Mouse (Mus musculus) CH12.LX (cell line): Measurements from ENCODE around the gene Yap1. TPM values are rescaled to one million over a fixed set of nuclear protein-coding genes. Genes with fewer than 3 reads are reported as not detected.

Experiments
- DNase-seq: peaks from one replicate; pipeline ENCODE4 v3.0.0-alpha.2; 2013; ENCODE audit errors: extremely low read depth
- H3K27ac ChIP-seq: 2 replicates; pipeline ENCODE4 v1.5.1; 2012; ENCODE audit warnings: low read depth, mild to moderate bottlenecking, control low read depth, moderate library complexity; ENCODE audit not compliant: insufficient read depth
- H3K27me3 ChIP-seq: replicated peaks from 2 replicates; pipeline ENCODE3; 2012; ENCODE audit warnings: inconsistent platforms
- H3K36me3 ChIP-seq, 2 experiments: replicated peaks in 1 of 2; 2 replicates each; pipeline versions ENCODE3 to v1.6.1; 2012; ENCODE audit warnings: inconsistent platforms in 1 of 2, low read length in 1 of 2, mild to moderate bottlenecking in 1 of 2, mixed read lengths in 1 of 2, moderate library complexity in 1 of 2; ENCODE audit not compliant: control insufficient read depth in 1 of 2, insufficient read depth in 1 of 2
- H3K4me1 ChIP-seq, 2 experiments: 2 replicates each; pipeline ENCODE4 v1.6.1; 2012; ENCODE audit warnings: inconsistent platforms in 1 of 2, moderate library complexity in 1 of 2; ENCODE audit not compliant: insufficient read depth in 2 of 2, control insufficient read depth in 1 of 2
- H3K4me2 ChIP-seq: 2 replicates; pipeline ENCODE4 v1.6.1; 2012; ENCODE audit warnings: low read depth, mild to moderate bottlenecking, control low read depth; ENCODE audit not compliant: poor library complexity, insufficient read depth, severe bottlenecking
- H3K4me3 ChIP-seq, 3 experiments: fragments of 150-350 bp in 1 of 3; sonication (generic) in 1 of 3; replicated peaks in 1 of 3; 2 replicates each; pipeline versions ENCODE3 to v1.5.1; 2011 to 2012; ENCODE audit warnings: low read depth in 2 of 3, low read length in 2 of 3, mild to moderate bottlenecking in 2 of 3, moderate library complexity in 2 of 3, control low read depth in 1 of 3, improper control_type of control experiment in 1 of 3, inconsistent platforms in 1 of 3, mixed read lengths in 1 of 3; ENCODE audit not compliant: poor library complexity in 1 of 3
- H3K79me2 ChIP-seq: replicated peaks from 2 replicates; pipeline ENCODE4 v1.6.1; 2012; ENCODE audit warnings: mild to moderate bottlenecking, moderate library complexity; ENCODE audit not compliant: control insufficient read depth, poor library complexity, insufficient read depth, severe bottlenecking; ENCODE audit errors: extremely low read depth
- H3K9ac ChIP-seq: 2 replicates; pipeline ENCODE4 v1.6.1; 2012; ENCODE audit warnings: low read depth, mild to moderate bottlenecking, control low read depth, moderate library complexity; ENCODE audit not compliant: insufficient read depth
- H3K9me3 ChIP-seq: replicated peaks from 2 replicates; pipeline ENCODE3; 2012; ENCODE audit warnings: low read length, inconsistent platforms, mixed read lengths
- CHD2 ChIP-seq: IDR thresholded peaks from 2 replicates; pipeline ENCODE4 v1.6.1; 2011; ENCODE audit warnings: low read length, improper control_type of control experiment
- E2F4 ChIP-seq: IDR thresholded peaks from 2 replicates; pipeline ENCODE4 v1.6.1; 2011; ENCODE audit warnings: low read depth, low read length, improper control_type of control experiment; ENCODE audit not compliant: insufficient replicate concordance
- GABPA ChIP-seq: IDR thresholded peaks from 2 replicates; pipeline ENCODE4 v1.6.1; 2012; ENCODE audit warnings: low read depth, low read length, improper control_type of control experiment, inconsistent platforms; ENCODE audit not compliant: insufficient replicate concordance
- IRF4 ChIP-seq: IDR thresholded peaks from 2 replicates; pipeline ENCODE4 v1.6.1; 2014; ENCODE audit warnings: low read depth, mild to moderate bottlenecking, inconsistent platforms, low read length, improper control_type of control experiment
- JUN ChIP-seq: IDR thresholded peaks from 2 replicates; pipeline ENCODE4 v1.6.1; 2011; ENCODE audit warnings: low read depth, mild to moderate bottlenecking, low read length, improper control_type of control experiment, moderate library complexity; ENCODE audit not compliant: insufficient read depth
- JUND ChIP-seq: conservative IDR thresholded peaks from 2 replicates; pipeline ENCODE4 v1.6.1; 2011; ENCODE audit warnings: low read depth, low read length, improper control_type of control experiment
- MAFK ChIP-seq: IDR thresholded peaks from 2 replicates; pipeline ENCODE4 v1.6.1; 2011; ENCODE audit warnings: low read length, improper control_type of control experiment; ENCODE audit not compliant: insufficient replicate concordance
- MAX ChIP-seq: IDR thresholded peaks from 2 replicates; pipeline ENCODE4 v1.6.1; 2011; ENCODE audit warnings: low read length, improper control_type of control experiment
- MAZ ChIP-seq: IDR thresholded peaks from 2 replicates; pipeline ENCODE4 v1.6.1; 2012; ENCODE audit warnings: low read depth, mild to moderate bottlenecking, inconsistent platforms, low read length, improper control_type of control experiment, moderate library complexity
- MYC ChIP-seq: IDR thresholded peaks from 2 replicates; pipeline ENCODE4 v1.6.1; 2011; ENCODE audit warnings: low read depth, mild to moderate bottlenecking, improper control_type of control experiment, low read length
- NELFE ChIP-seq: IDR thresholded peaks from 2 replicates; pipeline ENCODE4 v1.6.1; 2011; ENCODE audit warnings: low read depth, low read length, improper control_type of control experiment
- POLR2AphosphoS2 ChIP-seq: IDR thresholded peaks from 2 replicates; pipeline ENCODE4 v1.6.1; 2011; ENCODE audit warnings: low read depth, low read length, improper control_type of control experiment
- SIN3A ChIP-seq: IDR thresholded peaks from 2 replicates; pipeline ENCODE4 v1.6.1; 2012; ENCODE audit warnings: low read length, improper control_type of control experiment, inconsistent platforms
- TBP ChIP-seq: conservative IDR thresholded peaks from 2 replicates; pipeline ENCODE4 v1.6.1; 2011; ENCODE audit warnings: low read depth, low read length, improper control_type of control experiment
- USF1 ChIP-seq: IDR thresholded peaks from 2 replicates; pipeline ENCODE4 v1.6.1; 2014; ENCODE audit warnings: low read depth, mild to moderate bottlenecking, inconsistent platforms, low read length, improper control_type of control experiment
- USF2 ChIP-seq: conservative IDR thresholded peaks from 2 replicates; pipeline ENCODE4 v1.6.1; 2011; ENCODE audit warnings: low read depth, low read length, improper control_type of control experiment
- ZC3H11A ChIP-seq: IDR thresholded peaks from 2 replicates; pipeline ENCODE4 v1.6.1; 2012; ENCODE audit warnings: low read depth, mild to moderate bottlenecking, inconsistent platforms, low read length, improper control_type of control experiment
- ZMIZ1 ChIP-seq: IDR thresholded peaks from 2 replicates; pipeline ENCODE4 v1.6.1; 2012; ENCODE audit warnings: low read depth, mild to moderate bottlenecking, inconsistent platforms, low read length, improper control_type of control experiment
- ZNF384 ChIP-seq: IDR thresholded peaks from 2 replicates; pipeline ENCODE4 v1.6.1; 2012; ENCODE audit warnings: low read depth, low read length, improper control_type of control experiment, inconsistent platforms
- dilution Hi-C: fragments of 300-500 bp; cut with MboI; formaldehyde crosslinking; loops from 2 replicates; pipeline ENCODE4 v1.14.3; 2020; ENCODE audit warnings: low sequenced_read_pairs; ENCODE audit not compliant: extremely low pct_unique_long_range_greater_than_20kb, extremely low pct_ligation_motif_present
- in situ Hi-C: fragments of 300-500 bp; cut with MboI; formaldehyde crosslinking; loops from 3 replicates; pipeline ENCODE4 v1.14.3; 2019; ENCODE audit warnings: low sequenced_read_pairs, low pct_ligation_motif_present, low pct_unique_long_range_greater_than_20kb, mixed read lengths
- polyA plus RNA-seq: library from polyadenylated mRNA; unstranded; fragments of >175 nt; gene quantifications from 2 replicates; pipeline ENCODE4 v1.2.1, GENCODE M21; 2012; ENCODE audit warnings: low read depth; ENCODE audit not compliant: insufficient read length
- total RNA-seq, 2 experiments: library from RNA; depleted of rRNA; stranded (reverse); fragments of 300-350 nt in 1 of 2; fragments of >200 nt in 1 of 2; gene quantifications; 2 replicates each; pipeline ENCODE4 v1.2.3; 2012 to 2014

Gene Yap1
- total and polyA plus RNA-seq, 3 experiments: 0.06 TPM; not detected in 2

GRCm38 (mm10) chr9:7958025-7958593, 46.3 kb downstream of the Yap1 start:
- Histone ChIP-seq H3K4me3 (no peak overlapping the region), H3K27ac (no peak overlapping the region), H3K4me1 (peaks cover 2 to 3% of the 10 kb centered on the region in 2 experiments; a peak in 3 of 4 replicates), H3K4me2 (no peak overlapping the region), H3K9me3 (no peaks in the 10 kb centered on the region), H3K9ac (no peak overlapping the region), H3K79me2 (no peaks in the 10 kb centered on the region), H3K36me3 (no peaks in the 10 kb centered on the region), H3K27me3 (no peaks in the 10 kb centered on the region)
- in situ Hi-C loops (no loop called here), dilution Hi-C loops (no loop called here)
- TF ChIP-seq USF2 (no peak), SIN3A (no peak), TBP (no peak), ZC3H11A (no peak), ZMIZ1 (no peak), MAFK (no peak), ZNF384 (no peak), IRF4 (no peak)
- DNase-seq: no peak

GRCm38 (mm10) chr9:7957407-7957806, 47.0 kb downstream of the Yap1 start:
- Histone ChIP-seq H3K4me3 (no peak overlapping the region), H3K4me1 (no peaks in the 10 kb centered on the region), H3K9me3 (no peaks in the 10 kb centered on the region), H3K4me2 (no peak overlapping the region), H3K27me3 (no peaks in the 10 kb centered on the region), H3K79me2 (no peaks in the 10 kb centered on the region), H3K36me3 (no peaks in the 10 kb centered on the region), H3K27ac (no peak overlapping the region), H3K9ac (no peak overlapping the region)
- no peak for DNase-seq
- dilution Hi-C loops: no loop called here
- in situ Hi-C loops: no loop called here
- TF ChIP-seq ZC3H11A (no peak), MYC (no peak), E2F4 (no peak), POLR2AphosphoS2 (no peak), JUND (no peak), MAZ (no peak), USF1 (no peak), USF2 (no peak), JUN (no peak), NELFE (no peak), MAX (no peak), GABPA (no peak), ZNF384 (no peak), CHD2 (no peak)
